Mouse (Mus musculus) E14TG2a.4 (cell line): ENCODE results near the gene 1110017D15Rik.

Experiments
- CTCF ChIP-seq: conservative IDR thresholded peaks from 2 replicates; pipeline ENCODE4 v1.5.1; 2014; ENCODE audit warnings: low read length
- NANOG ChIP-seq: IDR thresholded peaks from 2 replicates; pipeline ENCODE4 v1.6.1; 2014; ENCODE audit warnings: borderline replicate concordance, low read length, mixed read lengths
- POU5F1 ChIP-seq: IDR thresholded peaks from 2 replicates; pipeline ENCODE4 v1.6.1; 2014; ENCODE audit warnings: low read length, borderline replicate concordance

GRCm38 (mm10) chr4:41460690-41461089, 56.4 kb downstream of the 1110017D15Rik start:
- TF ChIP-seq CTCF (no peak), NANOG (no peak), POU5F1 (no peak)
